Mouse (Mus musculus): ENCODE results near the gene Terb2. TPM values are rescaled to one million over a fixed set of nuclear protein-coding genes. Genes with fewer than 3 reads are reported as not detected.
A peak's percentile ranks its signal among the peaks of the same experiment; 100 is the strongest.

The Terb2 gene
- 0.09 TPM in 1 of 2 replicates, not detected in the other for polyA plus RNA-seq (2015; fragmentation: Nextera tagmentation; extraction: Ambion mirVana)

- Histone ChIP-seq H3K9me3 (no peaks in the 10 kb centered on the region), H3K4me1 (replicated peaks) (no peaks in the 10 kb centered on the region), H3K4me2 (no peak within 1 kb of the TSS), H3K27me3 (no peaks in the 10 kb centered on the region), H3K9ac (no peak within 1 kb of the TSS), H3K4me3 (no peak within 1 kb of the TSS), H3K36me3 (no peaks in the 10 kb centered on the region), H3K27ac (replicated peaks) (no peak within 1 kb of the TSS)
- ATAC-seq (ENCODE audit: low FRiP score, low read depth) = no peak
- WGBS = 84% methylated on average over 17 of the region's 17 CpGs
Measured at GRCm38 (mm10) chr2:122186106-122186505, at the start of gene Terb2, which contains the start of gene Patl2. TSS of gene Terb2 (plus strand) at chr2:122186272. TSS of gene Patl2 (minus strand) at chr2:122186189.

GRCm38 (mm10) chr2:122137839-122138465 is 48.1 kb upstream of the Terb2 start:
- 79% methylated on average over 5 of the region's 5 CpGs for WGBS

GRCm38 (mm10) chr2:122140815-122141214 is 45.3 kb upstream of the Terb2 start:
- 90% methylated on average over 2 of the region's 2 CpGs for WGBS
- Histone ChIP-seq H3K27ac (replicated peaks) (no peak overlapping the region), H3K9ac (no peak overlapping the region), H3K36me3 (no peaks in the 10 kb centered on the region), H3K27me3 (no peaks in the 10 kb centered on the region), H3K9me3 (no peaks in the 10 kb centered on the region), H3K4me2 (no peak overlapping the region), H3K4me1 (replicated peaks) (no peaks in the 10 kb centered on the region), H3K4me3 (no peak overlapping the region)
- ATAC-seq (ENCODE audit: low FRiP score, low read depth) = no peak

More at GRCm38 (mm10) chr2:122137839-122138465, 48.1 kb upstream of the Terb2 start:
- Histone ChIP-seq H3K9me3 (no peaks in the 10 kb centered on the region), H3K27me3 (no peaks in the 10 kb centered on the region), H3K27ac (replicated peaks) (no peak overlapping the region), H3K36me3 (no peaks in the 10 kb centered on the region), H3K9ac (no peak overlapping the region), H3K4me3 (no peak overlapping the region), H3K4me1 (replicated peaks) (no peaks in the 10 kb centered on the region), H3K4me2 (no peak overlapping the region)
- no peak for ATAC-seq (ENCODE audit: low FRiP score, low read depth)

GRCm38 (mm10) chr2:122141332-122141967 is 44.6 kb upstream of the Terb2 start:
- Histone ChIP-seq H3K4me1 (replicated peaks) (no peaks in the 10 kb centered on the region), H3K4me3 (no peak overlapping the region), H3K27me3 (no peaks in the 10 kb centered on the region), H3K36me3 (no peaks in the 10 kb centered on the region), H3K4me2 (no peak overlapping the region), H3K9me3 (no peaks in the 10 kb centered on the region), H3K9ac (no peak overlapping the region), H3K27ac (replicated peaks) (no peak overlapping the region)
- no peak for ATAC-seq (ENCODE audit: low FRiP score, low read depth)
- WGBS = 79% methylated on average over 5 of the region's 5 CpGs

- H3K36me3 ChIP-seq = no peaks in the 10 kb centered on the region
- WGBS = 89% methylated on average over 3 of the region's 3 CpGs
- H3K9ac ChIP-seq = no peak overlapping the region
- no peak overlapping the region for H3K4me2 ChIP-seq
- 0 out of 2 replicates have a peak, but pooled peaks cover 7% of the 10 kb centered on the region for H3K4me1 ChIP-seq (replicated peaks)
- ATAC-seq (ENCODE audit: low FRiP score, low read depth) = no peak
- H3K27ac ChIP-seq (replicated peaks) = no peak overlapping the region
- H3K9me3 ChIP-seq = no peaks in the 10 kb centered on the region
- no peaks in the 10 kb centered on the region for H3K27me3 ChIP-seq
- no peak overlapping the region for H3K4me3 ChIP-seq
Measured at GRCm38 (mm10) chr2:122143111-122143510, 43.0 kb upstream of the Terb2 start.

GRCm38 (mm10) chr2:122145756-122146155 is 40.3 kb upstream of the Terb2 start:
- H3K4me2 ChIP-seq = no peak overlapping the region
- no peak overlapping the region for H3K4me3 ChIP-seq
- H3K36me3 ChIP-seq = no peaks in the 10 kb centered on the region
- 72% methylated on average over 4 of the region's 4 CpGs for WGBS
- no peaks in the 10 kb centered on the region for H3K9me3 ChIP-seq
- 0 out of 2 replicates have a peak, but pooled peaks cover 13% of the 10 kb centered on the region for H3K4me1 ChIP-seq (replicated peaks)
- no peak overlapping the region for H3K27ac ChIP-seq (replicated peaks)
- no peaks in the 10 kb centered on the region for H3K27me3 ChIP-seq
- H3K9ac ChIP-seq = no peak overlapping the region
- ATAC-seq (ENCODE audit: low FRiP score, low read depth) = no peak

- H3K4me2 ChIP-seq = peak overlapping the region; percentile 91; the same call in 1 of the 2 replicates
- H3K36me3 ChIP-seq = no peaks in the 10 kb centered on the region
- H3K9me3 ChIP-seq = no peaks in the 10 kb centered on the region
- no peak overlapping the region for H3K4me3 ChIP-seq
- H3K4me1 ChIP-seq (replicated peaks) = 0 out of 2 replicates have a peak, but pooled peaks cover 13% of the 10 kb centered on the region
- no peak for ATAC-seq (ENCODE audit: low FRiP score, low read depth)
- 68% methylated on average over 6 of the region's 6 CpGs for WGBS
- H3K27me3 ChIP-seq = no peaks in the 10 kb centered on the region
- no peak overlapping the region for H3K9ac ChIP-seq
- H3K27ac ChIP-seq (replicated peaks) = 0 out of 2 replicates have a peak overlapping the region, but pooled peaks have one; percentile 2
Measured at GRCm38 (mm10) chr2:122146687-122147086, 39.4 kb upstream of the Terb2 start.

GRCm38 (mm10) chr2:122147508-122148241 is 38.4 kb upstream of the Terb2 start, which contains the start of gene B2m:
TSS of gene B2m (plus strand) at chr2:122147686.
- Histone ChIP-seq H3K9me3 (no peaks in the 10 kb centered on the region), H3K27ac (replicated peaks) (peak within 1 kb of the TSS; percentile 55), H3K36me3 (no peaks in the 10 kb centered on the region), H3K4me3 (peak within 1 kb of the TSS; percentile 57), H3K4me1 (replicated peaks) (0 out of 2 replicates have a peak, but pooled peaks cover 13% of the 10 kb centered on the region), H3K9ac (peak within 1 kb of the TSS; percentile 65), H3K4me2 (peak within 1 kb of the TSS; percentile 91), H3K27me3 (no peaks in the 10 kb centered on the region)
- WGBS = under 1% methylated on average over 40 of the region's 40 CpGs
- ATAC-seq (ENCODE audit: low FRiP score, low read depth) = peak; percentile 97

- H3K4me1 ChIP-seq (replicated peaks) = 0 out of 2 replicates have a peak, but pooled peaks cover 13% of the 10 kb centered on the region
- peak overlapping the region; percentile 65 for H3K9ac ChIP-seq
- peak overlapping the region; percentile 55; the same call in 1 of the 2 replicates for H3K27ac ChIP-seq (replicated peaks)
- no peaks in the 10 kb centered on the region for H3K27me3 ChIP-seq
- H3K4me3 ChIP-seq = peak overlapping the region; percentile 57
- 33% methylated on average over 18 of the region's 18 CpGs for WGBS
- H3K9me3 ChIP-seq = no peaks in the 10 kb centered on the region
- no peak for ATAC-seq (ENCODE audit: low FRiP score, low read depth)
- H3K36me3 ChIP-seq = no peaks in the 10 kb centered on the region
- peak overlapping the region; percentile 91 for H3K4me2 ChIP-seq
Measured at GRCm38 (mm10) chr2:122148242-122148917, 37.7 kb upstream of the Terb2 start.

GRCm38 (mm10) chr2:122149316-122149715 is 36.8 kb upstream of the Terb2 start:
- WGBS = 89% methylated on average over 6 of the region's 6 CpGs
- H3K27me3 ChIP-seq = no peaks in the 10 kb centered on the region
- H3K9ac ChIP-seq = no peak overlapping the region
- 0 out of 2 replicates have a peak, but pooled peaks cover 13% of the 10 kb centered on the region for H3K4me1 ChIP-seq (replicated peaks)
- ATAC-seq (ENCODE audit: low FRiP score, low read depth) = no peak
- peak overlapping the region; percentile 91; the same call in 1 of the 2 replicates for H3K4me2 ChIP-seq
- H3K36me3 ChIP-seq = no peaks in the 10 kb centered on the region
- no peak overlapping the region for H3K4me3 ChIP-seq
- no peaks in the 10 kb centered on the region for H3K9me3 ChIP-seq
- no peak overlapping the region for H3K27ac ChIP-seq (replicated peaks)

GRCm38 (mm10) chr2:122149716-122150115 is 36.4 kb upstream of the Terb2 start:
- Histone ChIP-seq H3K36me3 (no peaks in the 10 kb centered on the region), H3K27ac (replicated peaks) (no peak overlapping the region), H3K4me3 (no peak overlapping the region), H3K27me3 (no peaks in the 10 kb centered on the region), H3K9ac (no peak overlapping the region), H3K9me3 (no peaks in the 10 kb centered on the region), H3K4me2 (no peak overlapping the region), H3K4me1 (replicated peaks) (0 out of 2 replicates have a peak, but pooled peaks cover 13% of the 10 kb centered on the region)
- WGBS = 90% methylated on average over 3 of the region's 3 CpGs
- no peak for ATAC-seq (ENCODE audit: low FRiP score, low read depth)
